Mouse (Mus musculus): ENCODE results near the gene Mymx.

Gene Mymx

GRCm38 (mm10) chr17:45610144-45610866 lies 8.4 kb upstream of the Mymx start:
- DNase-seq (ENCODE audit: low spot score), result no peak

DNA sequence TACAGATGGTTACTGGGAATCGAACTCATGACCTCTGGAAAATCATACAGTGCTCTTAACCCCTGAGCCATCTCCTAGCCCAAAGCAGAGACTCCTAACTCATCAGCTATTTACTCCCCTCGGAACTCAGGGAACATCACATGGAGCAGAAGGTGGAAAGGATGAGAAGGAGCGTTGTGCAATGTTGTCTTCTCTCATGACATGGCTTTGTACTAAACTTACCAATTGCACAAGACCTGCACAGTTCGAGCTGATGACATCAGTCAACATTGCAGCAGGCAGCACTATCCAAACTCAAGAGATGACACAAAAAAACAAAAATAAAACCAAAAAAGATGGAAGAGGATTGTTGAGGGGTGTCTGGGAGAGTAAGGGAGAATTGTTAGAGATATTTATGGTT lies 6.5 kb upstream of the Mymx start:
- DNase-seq (ENCODE audit: low spot score), result no peak

DNA sequence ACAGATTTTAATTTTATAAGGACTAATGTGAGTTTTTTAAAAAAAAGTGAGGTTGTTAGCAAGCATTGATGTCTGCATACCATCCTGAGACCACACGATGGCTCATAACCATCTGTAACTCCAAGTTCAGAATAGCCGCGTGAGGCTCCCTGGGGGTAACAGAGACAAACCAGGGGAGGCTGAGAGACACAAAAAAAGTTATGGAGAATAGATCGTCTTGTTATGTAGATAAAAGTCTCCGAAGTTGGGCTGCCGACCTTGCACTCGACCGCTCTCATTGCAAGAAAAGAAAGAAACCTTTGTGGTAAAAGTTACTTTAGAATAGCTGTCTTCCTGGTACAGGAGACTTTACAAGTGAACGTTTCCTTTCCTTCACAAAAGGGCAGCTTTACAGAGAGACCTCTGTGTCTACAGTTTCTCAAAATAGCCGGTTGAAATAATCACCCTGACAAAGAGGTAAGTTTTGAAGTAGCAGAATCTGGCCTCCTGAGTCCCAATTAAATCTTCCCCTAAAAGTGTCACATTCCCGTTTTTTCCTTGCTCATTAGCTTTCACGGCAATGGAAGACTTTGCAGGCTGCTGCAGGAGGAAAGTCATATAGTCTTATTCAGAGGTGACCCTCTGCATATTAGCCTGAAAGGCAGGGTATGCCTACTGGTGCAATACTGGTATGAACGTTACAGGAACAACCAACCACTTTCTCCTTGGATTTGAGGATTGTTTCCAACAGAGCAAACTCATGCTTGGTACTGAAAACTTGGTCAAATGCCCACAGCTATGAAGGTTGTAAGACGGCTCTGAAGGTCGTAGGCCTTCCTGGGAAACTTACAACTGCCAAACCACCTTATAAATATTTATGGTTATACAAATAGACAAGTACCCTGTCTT lies 5.3 kb upstream of the Mymx start:
- no peak for DNase-seq (ENCODE audit: low spot score)

- DNase-seq (ENCODE audit: low spot score), result no peak
These were observed 1.1 kb upstream of the Mymx start for GRCm38 (mm10) chr17:45602984-45603383.

DNA sequence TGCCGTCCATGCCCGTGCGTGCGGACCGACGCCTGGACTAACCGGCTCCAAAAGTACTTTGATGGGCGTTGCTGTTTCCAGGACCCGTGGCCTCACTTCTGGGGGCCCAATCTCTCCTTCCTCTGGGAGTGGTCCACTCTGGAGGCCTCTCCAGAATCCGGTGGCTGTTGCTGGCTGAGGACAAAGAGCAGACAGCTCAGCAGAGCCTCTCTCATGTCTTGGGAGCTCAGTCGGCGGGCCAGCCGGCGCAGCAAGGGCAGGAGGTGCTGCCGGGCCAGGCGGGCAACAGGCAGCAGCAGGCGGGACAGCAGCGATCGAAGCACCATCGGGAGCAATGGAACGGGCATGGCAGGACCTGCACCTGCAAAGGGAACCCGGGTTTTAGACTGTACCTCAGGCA lies 577 bp downstream of the Mymx start:
- no peak for DNase-seq (ENCODE audit: low spot score)

DNA sequence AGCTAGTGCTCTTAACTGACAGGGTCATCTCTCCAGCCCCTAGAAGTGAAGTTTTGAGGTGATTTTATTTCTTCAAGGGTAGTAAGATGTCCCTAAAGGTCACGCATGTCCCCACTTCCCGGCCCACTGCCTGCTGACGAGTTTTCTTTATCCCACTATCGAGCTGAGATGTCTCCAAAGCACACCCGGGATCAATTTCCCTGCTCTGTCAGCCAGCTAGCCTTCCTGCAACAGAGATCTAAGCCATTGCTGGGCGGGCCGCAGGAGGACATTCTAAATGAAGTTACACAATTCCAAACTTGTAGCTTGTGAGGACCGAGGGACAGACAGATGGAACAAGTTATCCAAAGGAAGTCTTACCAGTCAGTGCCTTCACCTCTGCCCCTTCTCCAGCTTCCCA lies 1.6 kb downstream of the Mymx start:
- no peak for DNase-seq (ENCODE audit: low spot score)

DNA sequence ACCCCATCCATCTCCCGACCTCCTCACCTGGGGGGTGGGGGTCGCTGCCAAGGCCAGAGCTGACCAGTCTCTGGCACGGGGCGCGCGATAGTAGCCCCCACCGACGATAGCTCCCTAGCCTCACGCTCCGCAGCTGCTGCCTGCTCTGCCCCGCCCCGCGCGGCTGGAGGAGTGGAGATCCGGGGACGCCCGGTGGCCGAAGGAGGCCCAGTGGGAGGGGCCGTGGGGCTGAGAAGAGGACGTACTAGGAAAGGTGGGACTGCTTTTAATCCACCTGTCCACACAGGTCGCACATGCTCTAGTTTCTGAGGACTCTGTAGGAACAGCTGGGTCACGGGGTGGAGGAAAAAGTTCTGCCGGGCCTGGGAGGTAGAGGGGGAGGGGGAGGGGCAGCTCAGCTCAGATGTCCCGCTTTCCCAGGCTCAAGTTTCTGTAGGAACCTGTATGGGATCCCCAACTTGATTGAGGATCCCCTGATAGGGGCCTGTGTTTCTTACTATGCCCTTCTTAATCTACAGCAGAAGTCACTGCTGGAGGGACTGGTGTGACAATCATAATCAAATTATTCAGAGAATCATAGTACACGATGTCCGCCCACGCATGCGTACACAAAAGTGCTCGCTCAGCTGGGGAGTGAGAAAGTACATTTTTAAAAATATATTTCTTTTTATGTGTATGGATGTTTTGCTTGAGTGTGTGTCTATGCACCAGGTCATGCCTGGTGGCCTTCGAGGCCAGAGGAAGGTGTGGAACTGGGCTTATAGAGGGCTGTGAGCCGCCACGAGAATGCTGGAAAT lies 2.3 kb downstream of the Mymx start, which contains the start of gene Slc29a1:
Gene Slc29a1 (minus strand): TSS at position 161 of the 797 bp plus-strand sequence.
- DNase-seq (ENCODE audit: low spot score), result no peak

DNA sequence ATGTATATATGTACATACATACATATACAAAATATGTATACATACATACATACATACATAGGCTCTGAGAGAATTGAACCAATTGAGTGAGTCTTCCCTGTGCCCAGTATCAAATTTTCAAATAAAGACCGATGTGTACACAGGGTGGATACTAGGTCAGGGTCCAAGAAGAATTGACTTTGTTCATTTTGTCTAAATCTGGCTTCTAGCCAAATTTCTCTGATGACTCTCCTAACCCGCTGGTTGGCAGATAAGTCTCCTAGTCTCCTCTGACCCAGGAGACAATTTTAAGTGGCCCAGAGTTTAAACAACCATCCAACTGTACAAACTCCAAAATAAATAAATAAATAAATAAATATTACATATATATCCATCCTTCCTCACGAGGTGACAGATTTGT lies 3.0 kb downstream of the Mymx start:
- DNase-seq (ENCODE audit: low spot score), result no peak

DNA sequence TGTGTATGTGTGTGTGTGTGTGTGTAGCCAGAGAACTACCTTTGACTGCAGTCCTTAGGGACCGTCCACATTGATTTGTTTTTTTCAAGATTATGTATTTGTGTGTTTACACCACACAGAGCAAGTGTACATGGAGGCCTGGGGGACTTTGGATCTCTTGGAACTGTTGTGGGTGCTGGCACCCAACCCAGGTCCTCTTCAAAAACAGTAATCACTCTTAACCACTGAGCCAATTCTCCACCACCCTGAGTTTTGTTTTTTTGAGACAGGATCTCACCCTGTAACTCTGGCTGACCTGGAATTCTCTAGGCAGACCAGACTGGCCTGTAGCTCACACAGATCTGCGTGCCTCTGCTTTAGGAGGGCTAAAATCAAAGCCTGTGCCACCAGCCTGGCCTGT lies 3.5 kb downstream of the Mymx start:
- DNase-seq (ENCODE audit: low spot score), result no peak

DNA sequence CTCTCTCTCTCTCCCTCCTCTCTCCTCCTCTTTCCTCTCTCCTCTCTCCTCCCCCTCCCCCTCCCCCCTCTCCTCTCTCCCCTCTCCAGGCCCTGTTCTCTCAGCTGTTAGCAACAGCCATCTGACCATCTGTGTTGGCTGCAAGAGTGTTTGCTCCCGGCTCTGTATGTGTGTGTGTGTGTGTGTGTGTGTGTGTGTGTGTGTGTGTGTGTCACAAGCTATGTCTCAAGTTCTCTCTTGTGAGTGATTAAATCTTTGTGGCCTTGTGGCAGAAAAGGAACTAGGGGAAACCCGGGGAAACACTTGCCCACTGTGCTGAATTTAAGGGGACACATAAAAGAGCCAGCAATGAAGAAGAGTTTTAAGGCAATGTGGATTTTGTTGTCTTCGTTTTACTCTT lies 4.1 kb downstream of the Mymx start:
- DNase-seq (ENCODE audit: low spot score), result no peak

GRCm38 (mm10) chr17:45596631-45597396 lies 5.1 kb downstream of the Mymx start:
- peak; percentile 71 for DNase-seq (ENCODE audit: low spot score)

DNA sequence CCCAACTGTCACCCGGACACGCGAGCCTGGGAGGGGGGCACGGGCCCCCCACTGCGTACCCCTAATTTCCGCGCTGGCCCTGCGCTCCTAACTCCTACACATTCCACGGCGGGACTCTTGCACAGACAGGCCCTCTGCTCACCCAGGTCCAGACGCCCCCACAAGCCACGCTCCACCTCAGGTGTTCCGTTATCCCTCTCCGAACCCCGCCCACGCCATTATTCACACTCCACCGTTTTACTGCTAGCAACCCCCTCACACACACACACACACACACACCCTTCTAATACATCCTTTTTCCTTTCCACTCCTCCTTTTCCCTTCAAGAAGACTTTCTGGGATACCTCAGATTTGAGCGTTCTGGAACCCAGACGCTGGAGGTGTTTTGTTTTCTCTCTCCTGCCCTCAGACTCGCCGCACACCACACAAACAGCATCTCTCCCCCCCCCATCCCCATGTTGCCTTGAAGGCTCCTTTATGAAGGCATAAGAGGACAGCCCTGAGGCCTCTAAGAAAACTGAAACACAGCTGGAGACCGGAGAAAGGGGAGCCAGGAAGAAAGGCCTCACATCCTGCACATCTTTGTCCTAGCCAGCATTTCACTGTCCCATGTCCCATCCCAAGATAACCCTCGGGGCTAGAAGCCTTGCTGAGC lies 6.0 kb downstream of the Mymx start:
- no peak for DNase-seq (ENCODE audit: low spot score)

DNA sequence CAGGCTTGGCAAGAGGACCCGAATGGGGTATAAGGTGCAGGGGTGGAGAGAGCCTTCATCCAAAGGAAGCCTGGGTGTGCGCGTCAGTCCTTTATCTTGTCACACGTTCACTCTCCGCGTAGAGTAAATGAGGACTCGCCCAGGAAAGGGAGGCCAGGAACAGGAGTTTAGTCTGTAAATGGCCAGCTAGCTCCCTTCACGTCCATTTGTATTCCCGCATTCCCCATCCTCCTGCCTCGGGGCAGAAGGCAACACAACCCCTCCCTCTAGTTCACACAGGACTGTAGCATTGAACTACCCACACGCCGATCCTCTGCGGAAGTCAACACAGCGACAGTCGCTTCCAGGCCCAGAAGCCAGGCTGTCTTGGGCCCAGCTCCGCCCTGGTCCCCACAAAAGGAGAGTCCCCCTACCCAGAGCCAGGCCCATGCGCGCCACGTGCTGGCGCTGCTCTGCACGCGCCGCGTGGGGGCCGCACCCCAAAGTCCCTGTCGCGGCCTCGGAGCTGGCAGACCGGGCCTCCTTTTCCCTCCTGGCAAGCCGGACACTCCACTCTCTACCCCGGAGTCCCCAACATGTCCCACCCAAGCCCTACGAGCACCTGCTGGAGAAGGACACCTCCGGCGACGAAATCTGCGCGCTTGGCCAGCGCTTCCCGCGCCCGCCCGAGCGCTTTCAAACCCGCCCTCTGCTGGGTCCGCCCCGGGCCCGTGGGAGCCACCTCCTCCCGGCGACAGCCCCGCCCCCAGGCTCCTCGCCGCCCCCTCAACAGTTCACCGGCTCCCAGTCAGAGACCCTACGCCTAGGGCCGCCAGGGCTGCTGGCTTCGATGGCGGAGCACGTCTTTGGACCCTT lies 6.8 kb downstream of the Mymx start:
- DNase-seq (ENCODE audit: low spot score), result peak; percentile 51

DNA sequence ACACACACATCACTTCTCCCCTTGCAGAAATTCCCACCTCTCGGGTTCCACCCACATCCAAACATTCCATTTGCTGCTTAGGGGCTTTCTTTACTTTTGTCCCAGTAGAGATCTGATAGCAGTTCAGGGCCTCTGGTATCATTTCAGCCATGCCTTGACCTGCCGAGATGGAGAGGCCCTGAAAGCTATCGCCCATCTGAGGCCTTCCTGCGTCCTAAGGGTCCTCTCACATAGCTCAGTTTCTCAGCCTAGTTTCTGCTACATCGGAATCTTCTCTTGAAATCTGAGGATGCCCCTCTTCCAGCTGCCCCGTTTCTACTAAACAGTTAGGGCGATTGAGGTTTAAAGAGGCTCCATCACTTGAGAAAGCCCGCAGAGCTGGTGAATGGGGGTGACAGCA lies 7.7 kb downstream of the Mymx start:
- DNase-seq (ENCODE audit: low spot score), result no peak

GRCm38 (mm10) chr17:45593479-45593878 lies 8.4 kb downstream of the Mymx start:
- no peak for DNase-seq (ENCODE audit: low spot score)

DNA sequence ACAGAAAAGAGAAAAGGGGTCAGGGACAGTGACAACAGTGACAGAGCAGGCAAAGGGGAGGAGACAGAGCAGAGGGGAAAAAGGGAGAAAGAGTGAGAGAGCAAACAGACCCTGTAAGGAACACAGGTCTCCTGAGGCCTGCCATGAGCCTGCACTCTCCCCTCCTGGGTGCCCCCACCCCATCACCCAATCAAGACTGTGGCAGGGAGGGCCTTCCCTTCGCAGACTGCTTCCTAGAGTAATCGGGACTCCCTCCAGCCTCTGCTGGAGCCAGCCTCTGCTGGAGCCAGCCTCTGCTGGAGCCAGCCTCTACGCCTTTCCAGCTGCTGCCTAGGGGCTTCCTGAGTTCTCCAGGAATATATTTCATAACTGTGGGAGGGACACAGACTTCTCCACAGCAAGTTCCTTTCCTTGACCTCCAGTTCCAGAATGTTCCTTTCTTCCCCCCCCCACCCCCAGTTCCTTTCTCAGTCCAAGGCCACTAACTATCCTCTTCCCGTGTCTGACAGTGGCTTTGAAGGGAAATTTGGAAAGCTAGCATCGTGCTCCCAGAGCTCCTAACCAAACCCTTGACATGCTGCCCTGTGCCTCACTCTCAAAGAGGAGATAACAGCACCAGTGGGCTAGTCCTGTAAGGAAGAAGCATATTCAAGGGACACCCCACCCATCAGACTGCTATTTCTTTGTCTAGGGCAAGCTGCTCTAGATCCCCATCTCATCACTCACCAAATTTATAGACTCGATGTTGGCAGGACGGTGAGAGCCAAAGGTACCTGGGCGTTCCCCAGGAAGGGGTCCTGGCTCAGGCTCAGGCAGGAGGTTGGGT lies 9.1 kb downstream of the Mymx start:
- no peak for DNase-seq (ENCODE audit: low spot score)

GRCm38 (mm10) chr17:45591701-45592605 lies 9.9 kb downstream of the Mymx start:
- DNase-seq (ENCODE audit: low spot score), result no peak

DNA sequence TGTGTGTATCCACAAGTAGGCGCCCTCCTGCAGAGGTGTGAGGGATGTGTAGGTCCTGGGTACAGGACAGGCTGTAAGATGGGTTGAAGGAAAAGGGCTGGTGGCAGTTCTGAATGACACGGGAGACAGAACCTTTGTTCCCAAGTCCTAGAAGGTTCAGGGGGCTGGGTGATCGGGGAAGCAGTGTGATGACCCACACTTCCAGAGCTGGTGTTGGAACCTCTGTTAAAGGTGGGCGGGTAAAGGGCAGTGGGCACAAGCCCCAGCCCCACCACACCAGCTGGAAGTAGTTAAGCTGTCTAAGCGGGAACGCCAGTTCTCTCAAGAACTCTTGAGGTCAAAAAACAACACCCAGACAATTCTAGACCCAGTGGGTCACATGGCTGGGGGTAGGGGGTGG lies 11.5 kb downstream of the Mymx start:
- no peak for DNase-seq (ENCODE audit: low spot score)
